Mouse (Mus musculus): ENCODE measurements around the gene Sez6l2. TPM values are rescaled to one million over a fixed set of nuclear protein-coding genes. Genes with fewer than 3 reads are reported as not detected.

Sez6l2 gene
- polyA plus RNA-seq, 1 experiment from 2014 or later: 6.7 TPM

DNA sequence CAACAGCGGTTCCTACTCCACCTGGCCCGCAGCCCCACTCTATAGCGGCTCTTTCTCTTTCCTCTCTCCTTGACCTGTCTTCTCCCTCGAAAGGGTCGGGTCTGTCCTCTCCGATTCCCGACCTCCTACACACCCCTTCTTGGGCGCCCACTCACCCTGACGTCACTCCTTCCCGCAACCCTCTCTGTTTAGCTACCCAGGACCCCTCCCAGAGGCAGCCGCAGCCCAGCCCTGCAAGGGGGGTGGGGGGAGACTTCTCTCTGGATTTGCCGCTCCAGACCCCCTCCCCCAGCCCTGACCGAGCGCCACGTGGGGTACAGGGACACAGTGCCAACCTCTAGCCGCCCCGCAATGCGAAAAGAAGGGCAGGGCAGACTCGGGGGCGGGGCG, 965 bp upstream of the Sez6l2 start, which contains the start of gene Asphd1:
Asphd1 (minus strand) TSS at position 180 of the 390 bp plus-strand sequence.
- peak within 1 kb of the TSS; percentile 44 for H3K9ac ChIP-seq (ENCODE audit: low read length)
- 0% methylated on average over 21 of the region's 21 CpGs for WGBS
- ATAC-seq (replicated peaks; ENCODE audit: low FRiP score): peak; percentile 69

DNA sequence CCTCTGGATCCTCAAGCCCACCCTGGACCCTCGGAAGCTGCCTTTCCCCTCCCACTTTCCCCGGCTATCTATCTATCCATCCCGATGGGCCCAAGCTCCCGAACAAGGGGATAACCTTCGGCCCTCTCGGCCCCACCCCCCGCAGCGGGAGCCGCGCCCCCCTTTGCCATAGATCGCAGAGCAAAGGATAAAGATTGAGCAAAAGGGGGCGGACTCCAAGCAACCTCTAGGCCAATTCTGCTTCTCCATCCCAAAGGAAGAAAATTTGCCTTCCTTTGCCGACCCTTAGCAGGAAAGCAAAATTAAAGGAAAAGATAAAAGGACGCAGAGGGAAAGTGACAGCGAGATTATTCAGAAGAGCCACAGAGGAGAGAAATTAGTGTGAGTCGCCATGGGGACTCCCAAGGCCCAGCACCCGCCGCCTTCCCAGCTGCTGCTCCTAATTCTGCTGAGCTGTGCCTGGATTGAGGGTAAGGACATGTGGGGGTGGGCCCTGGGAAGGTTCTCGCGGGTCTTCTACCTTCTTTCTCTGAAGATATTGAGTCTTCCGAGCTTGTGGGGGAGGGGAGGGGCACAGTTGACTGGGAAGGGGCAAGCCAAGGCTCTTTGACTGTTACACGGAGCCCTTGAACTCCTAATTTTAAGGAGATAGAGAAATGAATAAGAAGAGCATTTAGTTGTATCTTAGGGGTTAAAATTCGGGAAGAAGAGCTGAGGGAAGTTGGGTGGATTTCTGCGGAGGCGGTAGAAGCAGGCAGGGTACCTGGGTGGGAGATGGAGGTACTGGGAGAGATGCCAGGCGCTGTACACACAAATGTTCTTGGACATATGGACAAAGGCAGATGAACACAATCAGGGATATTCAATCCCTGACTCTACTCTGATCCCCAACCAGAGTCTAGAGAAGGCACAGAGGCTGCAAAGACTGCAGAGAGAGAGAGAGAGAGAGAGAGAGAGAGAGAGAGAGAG, 568 bp downstream of the Sez6l2 start:
- H3K36me3 ChIP-seq (ENCODE audit: control insufficient read depth, insufficient read depth, low read length): no peaks in the 10 kb centered on the region
- H3K4me2 ChIP-seq (ENCODE audit: low read depth, low read length, severe bottlenecking): peak overlapping the region; percentile 92
- peaks cover 7% of the 10 kb centered on the region; the same call in 1 of the 2 replicates for H3K4me1 ChIP-seq (replicated peaks; ENCODE audit: control insufficient read depth, insufficient read depth, low read length)
- 3% methylated on average over 26 of the region's 26 CpGs for WGBS
- H3K4me3 ChIP-seq (ENCODE audit: low read depth, low read length): peak overlapping the region; percentile 38
- ATAC-seq (replicated peaks; ENCODE audit: low FRiP score) (no peak), DNase-seq (ENCODE audit: low spot score) (no peak)
- H3K9me3 ChIP-seq (ENCODE audit: control insufficient read depth, low read length): no peaks in the 10 kb centered on the region
- no peak overlapping the region for H3K27ac ChIP-seq (ENCODE audit: low read depth, low read length)
- peak overlapping the region; percentile 16; the same call in 1 of the 2 replicates for H3K9ac ChIP-seq (ENCODE audit: low read length)
- H3K27me3 ChIP-seq (ENCODE audit: control insufficient read depth, insufficient read depth, low read length): peaks cover 20% of the 10 kb centered on the region

More for the DNA sequence above, 965 bp upstream of the Sez6l2 start, which contains the start of gene Asphd1:
- no peak for DNase-seq (ENCODE audit: low spot score)
- peak within 1 kb of the TSS; percentile 38 for H3K4me3 ChIP-seq (ENCODE audit: low read depth, low read length)
- H3K4me2 ChIP-seq (ENCODE audit: low read depth, low read length, severe bottlenecking): peak within 1 kb of the TSS; percentile 92
- H3K27me3 ChIP-seq (ENCODE audit: control insufficient read depth, insufficient read depth, low read length): peaks cover 20% of the 10 kb centered on the region
- peaks cover 3% of the 10 kb centered on the region; the same call in 1 of the 2 replicates for H3K36me3 ChIP-seq (ENCODE audit: control insufficient read depth, insufficient read depth, low read length)
- peaks cover 7% of the 10 kb centered on the region; the same call in 1 of the 2 replicates for H3K4me1 ChIP-seq (replicated peaks; ENCODE audit: control insufficient read depth, insufficient read depth, low read length)
- 0 out of 2 replicates have a peak within 1 kb of the TSS, but pooled peaks have one; percentile 0 for H3K27ac ChIP-seq (ENCODE audit: low read depth, low read length)
- no peaks in the 10 kb centered on the region for H3K9me3 ChIP-seq (ENCODE audit: control insufficient read depth, low read length)

DNA sequence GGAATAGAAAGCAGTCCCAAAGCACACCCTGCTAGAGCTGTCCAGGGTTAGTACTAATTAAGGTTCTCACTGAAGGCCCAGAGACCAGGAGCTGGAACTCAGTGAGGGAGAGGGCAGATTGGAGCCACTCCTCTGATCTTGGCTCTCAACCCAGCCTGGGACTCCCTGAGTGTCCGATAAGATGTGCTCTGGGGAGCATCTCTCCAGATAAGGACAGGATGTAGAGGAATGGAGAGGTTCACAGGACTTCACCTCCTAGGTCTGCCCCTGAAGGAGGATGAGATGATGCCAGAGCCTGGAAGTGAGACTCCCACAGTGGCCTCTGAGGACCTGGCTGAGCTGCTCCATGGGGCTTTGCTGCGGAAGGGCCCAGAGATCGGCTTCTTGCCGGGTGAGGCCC, 1.4 kb downstream of the Sez6l2 start:
- Histone ChIP-seq H3K9me3 (ENCODE audit: control insufficient read depth, low read length) (no peaks in the 10 kb centered on the region), H3K36me3 (ENCODE audit: control insufficient read depth, insufficient read depth, low read length) (no peaks in the 10 kb centered on the region), H3K4me1 (replicated peaks; ENCODE audit: control insufficient read depth, insufficient read depth, low read length) (peaks cover 7% of the 10 kb centered on the region; the same call in 1 of the 2 replicates), H3K9ac (ENCODE audit: low read length) (no peak overlapping the region), H3K4me2 (ENCODE audit: low read depth, low read length, severe bottlenecking) (peak overlapping the region; percentile 26; the same call in 1 of the 2 replicates), H3K4me3 (ENCODE audit: low read depth, low read length) (peak overlapping the region; percentile 3; the same call in 1 of the 2 replicates), H3K27ac (ENCODE audit: low read depth, low read length) (no peak overlapping the region), H3K27me3 (ENCODE audit: control insufficient read depth, insufficient read depth, low read length) (peaks cover 20% of the 10 kb centered on the region)
- ATAC-seq (replicated peaks; ENCODE audit: low FRiP score) (no peak), DNase-seq (ENCODE audit: low spot score) (no peak)
- WGBS: 18% methylated on average over 4 of the region's 4 CpGs

DNA sequence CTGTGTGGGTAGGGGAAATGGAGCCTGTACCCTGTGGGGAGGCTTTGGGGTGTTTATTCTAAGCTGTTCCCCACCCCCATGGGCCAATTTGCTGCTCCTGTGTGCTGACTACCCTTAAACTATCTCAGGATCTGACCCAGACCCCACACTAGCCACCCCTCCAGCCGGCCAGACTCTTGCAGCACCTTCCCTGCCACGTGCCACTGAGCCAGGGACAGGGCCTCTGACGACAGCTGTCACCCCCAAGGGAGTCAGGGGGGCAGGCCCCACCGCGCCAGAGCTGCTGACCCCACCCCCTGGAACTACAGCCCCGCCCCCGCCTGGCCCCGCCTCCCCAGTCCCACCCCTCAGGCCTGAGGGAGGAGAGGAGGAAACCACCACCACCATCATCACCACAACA, 2.3 kb downstream of the Sez6l2 start:
- no peak for ATAC-seq (replicated peaks; ENCODE audit: low FRiP score)
- Histone ChIP-seq H3K4me3 (ENCODE audit: low read depth, low read length) (no peak overlapping the region), H3K27ac (ENCODE audit: low read depth, low read length) (no peak overlapping the region), H3K36me3 (ENCODE audit: control insufficient read depth, insufficient read depth, low read length) (no peaks in the 10 kb centered on the region), H3K9ac (ENCODE audit: low read length) (no peak overlapping the region), H3K4me1 (replicated peaks; ENCODE audit: control insufficient read depth, insufficient read depth, low read length) (peaks cover 7% of the 10 kb centered on the region; the same call in 1 of the 2 replicates), H3K27me3 (ENCODE audit: control insufficient read depth, insufficient read depth, low read length) (peaks cover 20% of the 10 kb centered on the region), H3K4me2 (ENCODE audit: low read depth, low read length, severe bottlenecking) (no peak overlapping the region), H3K9me3 (ENCODE audit: control insufficient read depth, low read length) (no peaks in the 10 kb centered on the region)
- DNase-seq (ENCODE audit: low spot score): no peak
- 3% methylated on average over 8 of the region's 8 CpGs for WGBS

DNA sequence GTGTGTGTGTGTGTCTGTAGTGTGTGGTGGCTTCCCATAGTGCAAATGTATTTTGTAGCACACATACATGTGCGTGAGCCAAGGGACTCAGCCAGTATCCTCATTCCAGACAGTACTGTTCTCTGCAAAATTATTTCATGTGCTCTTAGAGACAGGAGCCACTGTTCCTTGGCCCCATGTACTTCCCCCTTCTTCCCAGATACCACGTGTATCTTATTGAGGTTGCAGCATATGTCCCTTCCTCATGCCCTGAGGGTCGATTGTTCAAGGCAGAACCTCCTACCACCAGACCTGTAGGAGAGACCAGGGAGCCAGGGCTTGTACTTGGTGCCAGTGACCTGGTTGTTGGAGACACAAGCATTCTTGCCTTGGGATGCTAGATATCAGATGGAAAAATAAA, 4.8 kb downstream of the Sez6l2 start:
- DNase-seq (ENCODE audit: low spot score): no peak
- no peak overlapping the region for H3K9ac ChIP-seq (ENCODE audit: low read length)
- peaks cover 17% of the 10 kb centered on the region for H3K27me3 ChIP-seq (ENCODE audit: control insufficient read depth, insufficient read depth, low read length)
- no peaks in the 10 kb centered on the region for H3K36me3 ChIP-seq (ENCODE audit: control insufficient read depth, insufficient read depth, low read length)
- ATAC-seq (replicated peaks; ENCODE audit: low FRiP score): no peak
- 62% methylated on average over 3 of the region's 3 CpGs for WGBS
- H3K4me2 ChIP-seq (ENCODE audit: low read depth, low read length, severe bottlenecking): no peak overlapping the region
- H3K4me3 ChIP-seq (ENCODE audit: low read depth, low read length): no peak overlapping the region
- no peak overlapping the region for H3K27ac ChIP-seq (ENCODE audit: low read depth, low read length)
- no peaks in the 10 kb centered on the region for H3K9me3 ChIP-seq (ENCODE audit: control insufficient read depth, low read length)
- peaks cover 6% of the 10 kb centered on the region; the same call in 1 of the 2 replicates for H3K4me1 ChIP-seq (replicated peaks; ENCODE audit: control insufficient read depth, insufficient read depth, low read length)

DNA sequence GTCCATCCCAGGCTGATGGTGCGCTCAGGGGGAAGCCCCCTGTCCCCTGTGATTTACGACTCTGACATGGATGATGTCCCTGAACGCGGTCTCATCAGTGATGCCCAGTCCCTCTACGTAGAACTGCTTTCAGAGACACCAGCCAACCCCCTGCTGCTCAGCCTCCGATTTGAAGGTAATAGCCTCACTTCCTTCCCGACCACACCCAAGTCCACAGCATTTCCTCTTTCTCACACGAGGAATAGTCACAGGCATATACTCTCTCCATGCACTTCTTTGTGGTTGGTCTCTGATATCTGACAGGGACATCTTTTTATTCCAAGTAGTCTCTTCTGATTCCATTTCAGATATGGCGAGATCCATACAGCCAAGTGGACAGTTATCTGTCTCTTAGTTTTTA, 9.4 kb downstream of the Sez6l2 start:
- H3K27me3 ChIP-seq (ENCODE audit: control insufficient read depth, insufficient read depth, low read length): peaks cover 8% of the 10 kb centered on the region
- no peak overlapping the region for H3K27ac ChIP-seq (ENCODE audit: low read depth, low read length)
- no peaks in the 10 kb centered on the region for H3K36me3 ChIP-seq (ENCODE audit: control insufficient read depth, insufficient read depth, low read length)
- no peak for ATAC-seq (replicated peaks; ENCODE audit: low FRiP score)
- H3K4me2 ChIP-seq (ENCODE audit: low read depth, low read length, severe bottlenecking): no peak overlapping the region
- no peaks in the 10 kb centered on the region for H3K4me1 ChIP-seq (replicated peaks; ENCODE audit: control insufficient read depth, insufficient read depth, low read length)
- H3K9me3 ChIP-seq (ENCODE audit: control insufficient read depth, low read length): no peaks in the 10 kb centered on the region
- no peak overlapping the region for H3K4me3 ChIP-seq (ENCODE audit: low read depth, low read length)
- H3K9ac ChIP-seq (ENCODE audit: low read length): no peak overlapping the region
- DNase-seq (ENCODE audit: low spot score): no peak
- 83% methylated on average over 9 of the region's 9 CpGs for whole genome bisulfite sequencing

DNA sequence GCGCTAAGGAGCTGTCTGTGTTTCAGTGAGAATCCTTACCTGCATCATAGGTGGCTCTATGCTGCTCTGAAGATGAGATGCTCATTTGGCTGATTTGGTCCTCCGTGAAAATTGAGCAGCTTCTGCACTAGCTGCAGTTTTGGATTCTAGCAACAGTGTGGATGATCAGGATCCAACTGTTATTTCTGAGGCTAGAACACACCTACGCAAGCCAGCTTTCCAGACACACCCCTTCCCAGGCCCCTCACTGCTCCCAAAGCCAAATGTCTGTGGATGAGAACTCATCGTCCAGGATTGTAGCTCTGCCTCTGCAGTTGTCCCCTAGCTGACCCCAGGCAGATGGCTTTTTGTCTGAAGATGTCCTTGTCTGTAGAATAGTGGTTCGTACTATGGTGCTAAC, 10.7 kb downstream of the Sez6l2 start:
- no peak overlapping the region for H3K27ac ChIP-seq (ENCODE audit: low read depth, low read length)
- H3K4me1 ChIP-seq (replicated peaks; ENCODE audit: control insufficient read depth, insufficient read depth, low read length): no peaks in the 10 kb centered on the region
- no peaks in the 10 kb centered on the region for H3K9me3 ChIP-seq (ENCODE audit: control insufficient read depth, low read length)
- no peaks in the 10 kb centered on the region for H3K36me3 ChIP-seq (ENCODE audit: control insufficient read depth, insufficient read depth, low read length)
- peaks cover 8% of the 10 kb centered on the region for H3K27me3 ChIP-seq (ENCODE audit: control insufficient read depth, insufficient read depth, low read length)
- no peak overlapping the region for H3K4me2 ChIP-seq (ENCODE audit: low read depth, low read length, severe bottlenecking)
- no peak overlapping the region for H3K4me3 ChIP-seq (ENCODE audit: low read depth, low read length)
- ATAC-seq (replicated peaks; ENCODE audit: low FRiP score) (no peak), DNase-seq (ENCODE audit: low spot score) (no peak)
- H3K9ac ChIP-seq (ENCODE audit: low read length): no peak overlapping the region
- WGBS: 86% methylated on average over 5 of the region's 5 CpGs

DNA sequence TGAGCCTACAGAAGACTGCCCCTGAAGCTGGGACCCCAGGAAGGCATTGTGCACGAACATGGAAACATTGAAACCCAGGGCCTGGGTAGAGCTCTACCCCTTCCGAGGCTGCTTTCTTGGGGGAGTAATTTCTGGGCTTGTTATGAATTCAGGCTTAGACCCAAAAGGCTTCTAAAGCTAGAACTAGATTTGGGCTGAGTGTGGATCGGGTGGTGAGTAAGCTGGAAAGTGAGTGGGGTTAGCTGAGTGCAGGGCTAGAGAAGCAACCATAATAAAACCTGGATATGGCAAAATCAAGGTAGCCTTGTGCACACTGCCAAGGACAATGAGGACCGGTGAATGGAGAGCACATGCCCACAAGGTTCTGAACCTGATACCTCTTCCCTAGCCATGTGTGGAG, 11.6 kb downstream of the Sez6l2 start:
- Histone ChIP-seq H3K9me3 (ENCODE audit: control insufficient read depth, low read length) (no peaks in the 10 kb centered on the region), H3K27ac (ENCODE audit: low read depth, low read length) (no peak overlapping the region), H3K9ac (ENCODE audit: low read length) (no peak overlapping the region), H3K36me3 (ENCODE audit: control insufficient read depth, insufficient read depth, low read length) (no peaks in the 10 kb centered on the region), H3K4me2 (ENCODE audit: low read depth, low read length, severe bottlenecking) (no peak overlapping the region), H3K4me1 (replicated peaks; ENCODE audit: control insufficient read depth, insufficient read depth, low read length) (no peaks in the 10 kb centered on the region), H3K4me3 (ENCODE audit: low read depth, low read length) (no peak overlapping the region), H3K27me3 (ENCODE audit: control insufficient read depth, insufficient read depth, low read length) (peaks cover 8% of the 10 kb centered on the region)
- DNase-seq (ENCODE audit: low spot score) (no peak), ATAC-seq (replicated peaks; ENCODE audit: low FRiP score) (no peak)
- 89% methylated on average over 4 of the region's 4 CpGs for WGBS

Data from forebrain, embryonic 11.5 days (tissue).